Mouse (Mus musculus) ES-Bruce4 (cell line): Measurements from ENCODE around the gene Timm50.

Source experiments
- CTCF ChIP-seq: IDR thresholded peaks from one replicate; pipeline ENCODE4 v1.8.1; 2011; ENCODE audit warnings: low read depth, low read length
- EP300 ChIP-seq: IDR thresholded peaks from 2 replicates; pipeline ENCODE4 v1.6.1; 2011; ENCODE audit warnings: low read depth, low read length; ENCODE audit not compliant: insufficient read depth
- POLR2A ChIP-seq: IDR thresholded peaks from one replicate; pipeline ENCODE4 v1.8.1; 2011; ENCODE audit warnings: low read length; ENCODE audit not compliant: insufficient read depth

GRCm38 (mm10) chr7:28335471-28335870 lies 23.6 kb upstream of the Timm50 start:
- TF ChIP-seq POLR2A: no peak
- no peak for TF ChIP-seq CTCF
- TF ChIP-seq EP300: no peak
